Mouse (Mus musculus) hindlimb bud, embryonic 11.5 days (tissue): ENCODE measurements around the gene Iqca.

Experiments used
- DNase-seq: peaks from one replicate; pipeline ENCODE4 v3.0.0-alpha.2; 2012; ENCODE audit warnings: low read depth, low spot score; ENCODE audit errors: extremely low spot score

The Iqca gene

DNA sequence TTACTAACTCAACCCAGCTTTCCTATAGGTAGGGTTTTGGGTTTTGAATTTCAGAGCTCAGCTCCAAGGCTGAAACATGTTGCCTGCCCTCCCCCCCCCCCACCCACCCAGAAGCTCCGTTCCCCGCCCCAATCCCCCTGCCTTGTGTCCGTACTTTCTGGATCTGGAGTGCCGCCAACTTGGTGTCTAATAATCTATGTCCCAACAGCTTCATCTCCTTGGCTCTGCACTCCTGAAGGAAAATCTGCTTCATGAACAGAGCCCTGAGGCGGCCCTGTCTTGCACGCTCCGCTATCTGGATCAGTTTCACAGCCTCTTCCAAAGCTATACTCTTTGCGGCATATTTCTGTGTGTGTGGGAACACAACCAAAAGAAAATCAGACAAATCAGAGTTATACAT is 13.5 kb downstream of the Iqca start:
- no peak for DNase-seq

DNA sequence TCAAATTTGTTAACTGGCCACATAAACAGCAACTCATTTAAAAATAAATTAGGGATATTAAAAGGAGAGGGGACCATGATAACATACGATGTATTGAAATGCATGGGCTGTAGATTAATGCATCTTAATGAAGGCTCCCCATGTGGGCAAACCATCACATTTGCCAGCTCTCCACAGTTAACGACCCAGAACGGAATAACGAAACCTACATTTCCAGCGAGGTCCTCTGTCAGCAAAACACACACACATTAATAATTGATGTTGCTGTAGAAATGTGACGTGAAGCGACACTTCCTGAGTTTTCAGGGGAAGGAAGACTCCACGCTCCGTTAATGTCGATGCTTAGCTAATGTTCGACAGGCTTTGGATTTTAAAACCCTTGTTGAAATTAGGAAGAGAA is 20.8 kb downstream of the Iqca start:
- DNase-seq = no peak

DNA sequence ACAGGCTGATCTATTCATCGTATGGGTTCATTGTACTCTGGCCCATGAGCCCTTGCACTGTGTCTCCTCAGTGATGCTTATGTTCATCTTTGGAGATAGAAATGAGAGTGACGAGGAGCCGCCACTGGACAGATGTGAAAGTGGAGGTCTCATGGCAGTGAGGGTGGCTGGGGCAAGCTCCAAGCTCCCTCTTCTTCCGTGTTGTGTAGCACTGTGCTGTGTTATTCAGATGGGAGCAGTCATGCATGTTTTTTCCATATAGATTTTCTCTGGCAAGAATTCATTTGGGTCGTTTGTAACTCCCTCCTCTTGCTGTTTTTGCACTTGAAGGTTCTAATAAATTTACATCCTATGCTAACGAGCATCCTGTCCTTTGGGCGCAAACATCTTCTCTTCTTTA is 21.2 kb downstream of the Iqca start:
- no peak for DNase-seq

DNA sequence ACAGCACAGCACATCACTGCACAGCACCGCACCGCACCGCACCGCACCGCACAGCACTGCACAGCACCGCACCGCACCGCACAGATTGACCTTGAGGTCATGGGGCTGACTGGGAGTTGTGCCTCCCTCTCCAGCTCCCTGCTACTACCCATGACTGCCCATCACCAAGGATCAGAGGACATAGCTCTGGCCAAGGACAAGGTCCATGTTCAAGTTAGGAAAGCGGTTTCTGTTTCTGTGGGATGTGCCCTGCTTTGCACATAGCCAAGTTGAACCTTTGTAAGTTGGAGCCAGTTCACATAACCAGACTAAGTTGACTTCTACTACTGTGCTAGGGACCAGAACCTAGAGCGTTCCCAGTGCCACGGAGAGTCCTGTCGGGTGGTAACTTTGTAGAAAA is 28.6 kb downstream of the Iqca start:
- no peak for DNase-seq

DNA sequence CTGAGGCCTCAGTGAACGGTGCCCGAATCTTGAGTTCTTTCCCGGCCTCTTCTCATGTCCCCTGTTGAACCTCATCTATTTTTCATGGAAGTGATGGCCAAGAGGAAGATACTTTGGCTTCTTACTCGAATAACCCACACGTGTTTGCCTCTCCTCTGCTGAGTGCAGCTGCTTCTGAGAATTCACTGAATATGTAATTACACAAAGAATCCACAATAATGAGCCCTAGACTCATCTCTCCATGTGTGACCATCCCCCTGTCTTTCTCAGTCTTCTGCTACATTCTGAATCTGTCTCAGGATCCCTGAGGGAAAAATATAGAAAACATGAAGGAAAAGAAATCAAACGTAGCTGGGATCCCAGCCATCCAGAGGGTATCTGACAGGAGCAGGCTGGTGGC is 32.5 kb downstream of the Iqca start:
- no peak for DNase-seq

DNA sequence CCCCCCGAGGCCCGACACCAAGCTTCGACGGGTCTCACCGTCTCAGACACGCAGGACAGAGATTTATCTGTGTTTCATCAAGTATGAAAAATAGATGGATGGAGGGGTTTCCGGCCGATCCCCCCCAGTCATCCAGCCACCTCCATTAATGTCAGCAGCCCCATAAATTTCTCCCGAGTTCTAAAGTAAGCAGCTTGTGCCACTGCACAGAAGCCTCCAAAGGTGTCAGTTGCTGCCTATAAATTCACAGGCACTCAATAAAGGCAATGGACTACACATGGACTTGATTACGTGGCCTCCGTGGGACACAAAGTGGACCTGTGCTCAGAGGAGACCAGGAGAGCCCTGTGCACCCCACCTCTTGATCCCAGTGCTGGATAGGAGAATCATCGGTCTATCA is 34.0 kb downstream of the Iqca start:
- DNase-seq = peak; percentile 96

DNA sequence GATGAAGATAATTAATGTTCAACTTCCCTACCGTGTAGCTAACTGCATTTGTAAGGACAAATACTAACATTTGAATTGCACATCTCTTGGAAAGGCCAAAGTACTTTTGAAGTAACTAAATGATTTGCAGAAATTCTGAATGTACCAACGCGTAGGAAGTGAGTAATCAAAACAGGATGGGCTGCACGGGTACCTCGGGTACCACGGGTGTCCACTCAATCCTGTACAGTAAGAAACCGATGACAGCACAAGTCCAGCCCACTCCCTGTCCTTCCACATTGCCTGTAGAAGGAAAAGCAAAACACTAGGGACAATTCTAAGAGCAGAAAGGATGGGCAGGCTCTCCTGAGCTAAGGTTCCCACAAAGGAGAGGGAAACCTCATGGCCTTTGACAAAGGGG is 36.0 kb downstream of the Iqca start:
- no peak for DNase-seq

DNA sequence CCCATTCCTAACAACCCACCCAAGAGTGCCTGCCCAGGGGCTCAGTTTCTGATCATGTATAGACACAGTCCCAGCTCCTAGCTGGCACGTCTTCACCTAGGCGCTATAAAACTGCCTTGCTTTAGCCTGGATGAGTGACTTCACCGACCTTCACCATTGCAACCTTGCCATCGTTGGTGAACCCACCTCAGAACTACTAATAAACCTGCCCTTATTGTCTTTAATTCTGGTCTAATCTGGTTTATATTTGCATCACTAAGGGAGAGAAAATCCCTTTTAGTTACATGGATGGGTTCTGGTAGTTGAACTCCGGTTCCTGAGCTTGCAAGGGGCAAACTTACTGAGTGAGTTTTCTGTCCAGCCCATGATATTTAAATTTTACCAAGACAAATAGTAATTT is 38.6 kb downstream of the Iqca start:
- no peak for DNase-seq

DNA sequence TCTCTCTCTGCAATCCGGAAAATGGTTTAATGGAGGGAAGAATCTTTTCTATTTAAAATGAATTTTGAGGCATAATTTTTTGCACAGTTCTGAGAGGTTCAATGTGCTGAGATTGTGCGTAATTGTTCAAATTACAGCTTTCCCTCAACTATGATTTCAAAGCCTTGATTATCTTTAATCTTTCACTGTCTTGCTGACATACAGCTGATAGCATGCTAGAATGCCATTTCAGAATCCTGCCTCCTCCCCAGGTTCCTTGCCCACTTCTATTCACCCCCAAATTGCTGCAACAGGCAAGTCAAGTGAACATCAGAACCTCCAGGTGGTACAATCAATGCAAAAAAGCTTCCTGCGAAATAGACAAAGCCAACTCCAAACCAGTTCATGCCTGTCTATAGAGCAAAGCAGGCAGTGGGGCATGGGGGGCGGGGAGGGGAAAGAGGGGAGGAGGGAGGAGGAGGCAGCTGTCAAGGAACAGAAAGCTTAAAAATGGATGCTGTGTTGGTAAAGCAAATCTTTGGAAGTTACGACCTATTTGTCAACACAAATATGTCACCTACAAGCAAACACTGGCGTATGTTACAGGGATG is 39.5 kb downstream of the Iqca start:
- DNase-seq = no peak

DNA sequence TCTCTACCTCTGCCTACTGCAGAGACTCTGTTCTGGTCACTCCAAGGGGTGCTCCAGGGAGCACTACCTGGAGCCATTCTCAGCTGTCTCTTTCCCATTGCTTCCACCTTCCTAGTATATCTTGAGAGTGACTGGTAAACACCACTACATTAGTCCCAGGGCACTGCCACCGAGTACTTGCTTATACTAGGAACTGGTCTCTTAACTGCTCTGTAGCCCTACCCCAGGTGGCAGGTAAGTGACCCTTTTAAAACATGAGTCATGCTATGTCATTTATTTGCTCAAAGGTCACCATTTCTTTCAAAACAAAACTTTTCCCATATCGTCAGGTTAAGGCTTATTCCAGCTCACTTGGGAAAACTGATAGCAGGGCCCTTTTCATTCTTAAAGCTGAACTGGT is 40.5 kb downstream of the Iqca start:
- DNase-seq = no peak

DNA sequence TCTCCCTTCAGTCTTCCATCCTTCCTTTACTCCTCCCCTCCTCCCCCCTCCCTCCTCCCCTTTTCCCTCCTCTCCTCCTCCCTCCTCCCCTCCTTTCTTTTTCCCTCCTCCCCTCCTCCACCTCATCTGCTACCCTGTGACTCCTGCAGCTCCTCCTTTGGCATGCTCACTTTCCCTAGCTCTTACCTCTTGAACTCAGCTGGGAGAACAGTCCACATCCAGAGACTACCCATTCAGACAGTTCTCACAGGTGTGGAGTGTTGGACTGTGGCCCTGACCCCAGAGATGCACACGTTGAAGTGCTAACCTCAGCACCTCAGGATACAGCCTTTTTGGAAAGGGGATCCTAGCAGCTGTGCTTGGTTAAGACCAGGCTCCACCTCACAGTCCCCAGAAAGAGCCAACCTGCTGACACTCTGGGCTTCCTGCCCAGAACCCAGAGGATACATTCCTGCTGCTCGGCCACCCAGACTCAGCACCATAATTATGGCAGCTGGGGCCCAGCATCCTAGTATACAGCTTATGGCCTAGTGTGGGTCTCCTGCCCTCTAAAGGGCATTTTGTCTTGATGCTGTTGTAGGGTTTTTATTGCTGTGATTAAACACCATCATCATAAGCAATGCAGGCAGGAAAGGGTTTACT is 41.9 kb downstream of the Iqca start:
- DNase-seq = no peak

DNA sequence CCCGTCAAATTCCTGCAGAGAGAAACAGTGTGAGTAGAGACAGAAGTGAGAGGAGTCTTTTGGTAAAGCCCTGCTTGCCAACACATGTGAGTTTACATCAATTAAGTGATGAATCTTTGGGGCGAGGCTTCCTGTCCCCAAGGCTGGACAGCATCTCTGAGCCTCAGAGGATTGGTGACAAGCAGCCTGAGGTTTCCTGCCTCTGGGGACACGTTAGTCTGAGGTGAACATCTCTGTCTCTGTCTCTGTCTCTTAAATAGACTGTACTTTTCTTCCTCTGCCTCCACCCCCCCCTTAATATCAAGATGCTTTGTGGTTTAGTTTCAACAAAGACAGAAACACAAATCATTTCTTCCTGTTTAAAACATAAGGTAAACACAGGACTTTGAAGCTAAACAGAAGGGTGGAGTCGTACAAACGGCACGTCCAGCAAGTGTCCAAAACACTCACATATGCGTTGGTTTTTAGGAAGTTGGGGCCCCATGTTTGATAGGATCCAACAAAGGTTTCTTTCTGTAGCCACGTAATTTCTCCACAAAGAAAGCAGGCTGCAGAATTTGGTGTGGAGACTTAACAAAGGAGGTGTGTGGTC is 49.2 kb downstream of the Iqca start:
- DNase-seq = no peak

DNA sequence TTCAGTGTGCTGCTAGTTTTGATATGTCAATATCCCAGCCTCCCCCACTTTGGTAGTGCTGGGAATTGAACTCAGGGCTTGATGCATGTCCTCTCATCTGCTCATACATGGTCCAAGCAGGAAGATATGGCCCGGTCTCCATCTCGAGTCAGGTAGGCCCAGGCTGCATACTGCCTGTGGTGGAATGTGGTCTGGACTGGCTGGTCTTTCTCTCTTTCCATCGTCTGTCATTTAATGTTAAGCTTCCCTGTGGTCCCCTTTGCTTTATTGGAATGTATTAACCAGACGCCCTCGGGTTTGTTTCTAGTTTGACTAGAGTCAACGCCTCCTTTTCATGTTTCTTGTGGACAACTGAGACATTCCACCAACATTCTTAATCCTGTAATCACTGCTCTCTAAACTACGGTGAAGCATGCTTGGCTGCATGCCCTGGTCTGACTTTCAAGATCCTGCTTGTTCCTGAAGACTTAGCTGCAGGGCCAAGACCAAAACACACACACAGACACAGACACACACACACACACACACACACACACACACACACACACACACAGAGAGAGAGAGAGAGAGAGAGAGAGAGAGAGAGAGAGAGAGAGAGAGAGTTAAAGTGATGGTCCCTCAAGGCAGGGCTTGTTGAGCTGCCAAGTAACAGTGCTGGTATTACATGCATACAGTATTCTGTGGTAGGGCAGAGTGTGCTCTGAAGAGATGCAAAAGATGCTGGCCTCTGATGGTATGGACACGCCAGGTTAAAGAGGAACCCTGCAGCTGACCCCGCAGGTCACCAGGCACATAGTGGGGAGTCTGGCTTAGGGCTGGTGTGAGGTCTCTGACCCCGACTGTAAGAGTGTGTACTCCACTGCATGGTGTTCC is 52.6 kb downstream of the Iqca start:
- no peak for DNase-seq

DNA sequence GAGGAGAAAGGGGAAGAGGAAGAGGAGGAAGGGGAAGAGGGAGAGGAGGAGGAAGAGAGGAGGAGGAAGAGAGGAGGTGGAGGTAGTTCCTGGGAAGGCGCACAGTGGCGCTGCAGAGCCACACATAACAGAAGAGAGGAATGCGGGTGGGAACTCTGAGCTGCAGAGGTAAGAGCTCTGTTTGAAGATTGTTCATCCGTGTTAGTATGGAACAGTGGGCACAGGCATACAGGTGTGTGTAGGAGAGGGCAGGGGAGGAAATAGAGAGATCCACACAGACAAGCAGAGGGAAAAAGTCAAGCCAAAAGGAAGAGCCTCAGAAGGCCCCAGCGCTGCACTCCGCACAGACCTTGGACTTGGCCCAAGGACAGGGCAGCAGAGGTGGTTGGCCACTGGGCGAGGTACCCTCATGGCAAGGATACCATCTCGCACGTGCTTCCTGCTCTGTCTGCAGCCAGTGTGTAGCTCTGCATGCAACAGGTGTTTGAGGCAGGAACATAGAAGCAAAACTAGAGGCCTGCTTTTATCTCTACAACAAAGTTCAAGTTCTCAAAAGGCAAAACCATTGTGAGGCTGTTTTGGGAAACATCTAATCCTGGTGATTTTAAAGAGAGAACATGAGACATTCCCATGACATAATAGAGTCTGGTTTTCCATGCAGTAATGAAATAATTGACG is 60.2 kb downstream of the Iqca start:
- DNase-seq = no peak

DNA sequence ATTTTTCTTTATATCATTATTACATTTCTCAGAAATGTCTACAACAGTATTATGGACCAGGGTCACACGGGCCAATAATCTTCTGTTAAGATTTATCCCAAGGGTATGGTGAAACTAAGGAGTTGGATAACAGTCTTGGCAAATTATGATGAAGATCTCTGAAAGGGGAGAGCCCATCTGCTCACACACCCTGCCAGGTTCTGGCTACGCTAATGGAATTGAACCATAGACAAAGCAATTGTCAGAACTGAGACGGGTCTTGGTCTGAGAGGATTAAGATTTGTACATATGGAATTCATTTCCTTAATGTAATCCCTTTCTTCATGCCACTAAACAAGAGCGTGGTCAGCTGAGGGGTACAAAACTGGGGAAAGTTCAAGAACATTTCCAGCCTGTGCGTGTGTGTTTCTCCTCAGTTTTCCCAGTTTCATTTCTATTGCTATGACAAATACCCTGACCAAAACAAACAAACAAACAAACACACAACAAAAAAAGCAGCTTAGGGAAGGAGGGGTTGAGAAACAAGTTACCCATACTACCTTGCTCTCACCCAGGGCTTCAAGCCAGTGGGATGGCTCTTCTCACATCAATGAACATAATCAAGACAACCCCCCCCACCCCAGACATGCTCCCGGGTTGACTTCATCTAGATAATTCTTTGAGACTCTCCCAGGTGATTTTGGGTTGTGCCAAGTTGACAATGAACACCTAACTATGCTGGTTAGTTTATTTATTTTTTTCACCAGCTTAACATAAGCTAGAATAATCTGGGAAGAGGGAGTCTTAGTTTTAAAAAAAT is 64.8 kb downstream of the Iqca start:
- no peak for DNase-seq

DNA sequence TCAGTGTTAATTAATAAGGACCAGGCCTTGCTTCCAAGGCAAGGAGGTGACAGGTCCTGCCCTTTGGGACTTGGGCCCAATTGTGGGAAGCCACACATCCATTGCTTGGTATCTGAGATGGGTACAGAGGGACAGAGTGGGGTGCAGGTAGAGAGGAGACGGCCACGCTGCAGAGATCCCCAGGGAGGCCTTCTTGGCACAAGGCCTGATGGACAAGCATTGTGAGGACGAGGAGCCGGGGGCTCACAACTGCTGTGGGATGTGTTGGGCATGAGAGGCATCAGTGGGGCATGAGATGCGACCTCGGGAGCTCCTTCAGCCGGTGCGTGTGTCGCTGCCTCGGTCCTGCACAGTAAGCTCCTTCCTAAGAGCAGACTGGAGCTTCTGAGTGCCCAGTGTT is 66.7 kb downstream of the Iqca start:
- DNase-seq = no peak

DNA sequence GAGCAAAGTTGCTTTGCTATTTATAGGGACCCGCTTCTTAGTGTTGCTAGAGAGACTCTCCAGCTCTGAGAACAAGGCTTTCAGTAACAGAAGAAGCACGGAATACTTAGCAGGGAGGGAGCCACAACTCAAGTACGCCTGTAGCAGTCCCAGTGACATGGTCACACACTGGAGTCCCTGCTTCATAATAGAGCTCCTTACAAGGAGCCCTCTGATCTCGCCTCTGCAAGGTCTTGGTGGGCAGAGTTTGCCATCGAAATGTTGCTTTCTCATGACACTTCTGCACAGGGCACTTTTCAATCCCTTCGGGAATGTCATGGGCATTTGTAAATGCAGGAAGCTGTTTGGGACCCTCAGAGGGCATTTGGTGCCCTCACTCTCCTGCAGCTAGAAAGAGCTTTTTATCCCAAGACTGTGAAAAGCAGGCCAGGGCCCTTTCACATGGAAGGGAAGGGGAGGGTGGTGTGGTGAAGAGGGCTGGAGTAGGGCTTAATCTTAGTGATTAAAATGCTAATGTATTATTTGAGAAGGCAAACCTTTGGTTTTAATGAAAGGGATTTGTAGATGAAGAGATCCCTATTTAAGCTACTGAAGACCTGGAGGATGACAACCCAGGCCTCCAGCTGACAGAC is 67.6 kb downstream of the Iqca start:
- DNase-seq = no peak

DNA sequence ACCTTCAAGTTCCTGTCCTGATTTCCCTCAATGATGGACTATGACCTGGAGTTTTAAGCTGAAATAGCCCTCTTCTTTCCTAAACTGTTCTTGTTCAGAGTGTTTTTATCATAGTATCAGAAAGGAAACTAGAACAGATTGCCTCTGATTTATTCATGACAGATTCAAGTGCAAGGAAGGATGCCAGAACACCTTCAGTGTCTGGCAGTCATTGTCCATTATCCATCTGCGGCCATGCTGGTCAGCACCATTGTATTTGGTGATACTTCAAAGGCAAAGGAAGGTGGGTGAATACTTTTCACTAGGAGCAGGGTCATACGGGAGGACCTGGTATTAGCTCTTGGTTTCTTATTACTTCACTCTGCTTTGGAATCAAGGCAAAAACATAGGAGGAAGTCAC is 76.9 kb downstream of the Iqca start:
- DNase-seq = no peak

DNA sequence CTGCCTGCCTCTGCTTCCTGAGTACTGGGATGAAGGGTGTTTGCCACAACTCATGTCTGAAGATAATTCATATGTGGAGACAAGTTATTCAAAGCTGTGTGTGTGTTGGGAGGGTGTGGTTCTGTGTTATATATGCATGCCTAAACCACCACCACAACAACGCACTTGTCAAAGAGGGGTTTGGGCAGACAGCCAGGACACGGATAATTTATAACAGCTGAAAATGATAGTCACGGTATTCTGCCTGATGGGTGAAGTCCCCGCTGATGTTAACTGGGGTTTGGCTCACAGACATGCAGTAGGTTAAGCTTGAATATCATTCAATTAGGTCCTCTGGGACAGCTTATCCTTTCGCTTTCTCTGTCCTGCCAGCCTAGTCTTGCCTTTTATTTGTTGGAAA is 78.4 kb downstream of the Iqca start:
- DNase-seq = no peak
